Comparison of ENCODE assay signal across 19 mouse cellular contexts in the genomic region with DNA sequence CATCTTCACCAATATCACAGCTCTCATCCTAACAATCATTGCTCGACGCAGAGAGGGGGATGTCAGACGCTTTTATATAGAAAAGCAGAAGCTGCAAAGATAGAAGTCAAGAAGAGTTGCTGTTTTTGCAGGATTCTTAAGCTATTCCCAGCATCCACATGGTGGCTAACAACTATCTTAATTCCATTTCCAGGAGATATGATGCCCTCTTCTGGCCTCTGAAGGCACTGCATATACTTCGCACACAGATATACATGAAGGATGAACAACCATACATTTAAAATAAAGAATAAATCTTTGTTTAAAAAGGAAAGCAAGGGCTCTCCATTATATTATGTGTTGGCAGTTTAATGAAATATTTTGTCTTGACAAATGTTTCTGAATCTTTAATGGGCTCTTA.
A peak's percentile ranks its signal among the peaks of the same experiment; 100 is the strongest.
DNase-seq lines count a peak whose midpoint lies in the region; TF ChIP-seq lines count a peak whose summit lies in the region.
"Had no signal": no experiment of that assay in that cellular context is flagged by ENCODE, and none has a peak within 500 bp of the region (broad histone marks: within the 10 kb centered on the region; RNA-seq: fewer than 3 reads in every experiment).

No protein-coding gene starts in this region.

- H3K36me3 ChIP-seq in ES-E14 (ENCODE audit: control insufficient read depth, insufficient read depth, low read length, poor library complexity, severe bottlenecking): no peaks in the 10 kb centered on the region
- H3K36me3 ChIP-seq: embryonic facial prominence, embryonic 10.5 days; heart, embryonic 13.5 days; hindbrain, embryonic 12.5 days; intestine, embryonic 15.5 days had no signal

- in situ Hi-C loops in ES-E14 (cut with MboI; ENCODE audit: low sequenced_read_pairs in 2 of 2, unreplicated experiment in 2 of 2): no loop called here

- H3K27ac ChIP-seq in layer of hippocampus, adult 2 months: peak overlapping the region; percentile 43
- no peak overlapping the region for H3K27ac ChIP-seq in ES-E14 (ENCODE audit: insufficient read depth, low read depth, low read length, poor library complexity, severe bottlenecking)
- H3K27ac ChIP-seq: embryonic facial prominence, embryonic 10.5 days; forebrain, embryonic 13.5 days; heart, embryonic 13.5 days; hindbrain, embryonic 12.5 days; intestine, embryonic 15.5 days had no signal

- no peak for DNase-seq in layer of hippocampus, adult 2 months (ENCODE audit: low spot score in 2 of 2)
- DNase-seq in layer of hippocampus, adult 9-11 months: no peak
- DNase-seq in 416B (ENCODE audit: low read depth): peak; percentile 5
- DNase-seq in ES-E14 (ENCODE audit: low read depth, low spot score): peak; percentile 9
- DNase-seq in ZHBTc4 (ENCODE audit: low read depth, low spot score): peak; percentile 36
- no peak for DNase-seq in B cell, adult 2 months
- DNase-seq in cerebellum, postnatal 25 days: no peak
- DNase-seq: adrenal gland, postnatal 10 days; cerebellum, adult 11-12 months; cerebellum, adult 9-10 months; gastrocnemius, postnatal 36 days; heart, adult 11 months; heart, postnatal 36 days; kidney, adult 9 months had no signal

- no peaks in the 10 kb centered on the region for H3K9me3 ChIP-seq in ES-E14 (ENCODE audit: control insufficient read depth, insufficient read depth, low read depth, low read length)
- H3K9me3 ChIP-seq: embryonic facial prominence, embryonic 10.5 days; forebrain, embryonic 13.5 days; heart, embryonic 13.5 days; hindbrain, embryonic 12.5 days; intestine, embryonic 15.5 days had no signal

- no peak overlapping the region for H3K4me3 ChIP-seq in layer of hippocampus, adult 2 months
- no peak overlapping the region for H3K4me3 ChIP-seq in ES-E14 (ENCODE audit: insufficient read depth in 1 of 2, low read depth in 1 of 2, low read length in 2 of 2, poor library complexity in 1 of 2, severe bottlenecking in 1 of 2)
- H3K4me3 ChIP-seq: embryonic facial prominence, embryonic 10.5 days; forebrain, embryonic 13.5 days; heart, embryonic 13.5 days; hindbrain, embryonic 12.5 days; intestine, embryonic 15.5 days had no signal

- peak; percentile 49 for TF ChIP-seq CTCF in layer of hippocampus, adult 2 months (conservative IDR thresholded peaks at IDR 0.05)

- no peak overlapping the region for H3K9ac ChIP-seq in ES-E14 (ENCODE audit: insufficient read depth, low read depth, low read length, poor library complexity, severe bottlenecking)
- H3K9ac ChIP-seq: forebrain, embryonic 13.5 days; heart, embryonic 13.5 days; hindbrain, embryonic 12.5 days; intestine, embryonic 15.5 days had no signal

- H3K4me1 ChIP-seq in ES-E14 (ENCODE audit: control insufficient read depth in 2 of 2, insufficient read depth in 2 of 2, low read length in 2 of 2, poor library complexity in 1 of 2): peaks cover 0 to 2% of the 10 kb centered on the region in 2 experiments; a peak in 1 of 4 replicates
- H3K4me1 ChIP-seq: embryonic facial prominence, embryonic 10.5 days; forebrain, embryonic 13.5 days; heart, embryonic 13.5 days; hindbrain, embryonic 12.5 days; intestine, embryonic 15.5 days had no signal

TF ChIP-seq in ES-E14, 5 proteins besides CTCF, POLR2A, EP300 and RAD21:
- TF ChIP-seq ZC3H11A (IDR thresholded peaks at IDR 0.05; ENCODE audit: borderline replicate concordance, low read depth, low read length): no peak
- no peak for TF ChIP-seq HCFC1 (IDR thresholded peaks at IDR 0.05; ENCODE audit: borderline replicate concordance, insufficient read depth, low read length)
- TF ChIP-seq ZNF384 (IDR thresholded peaks at IDR 0.05; ENCODE audit: low read depth, low read length): no peak
- TF ChIP-seq CHD2 (IDR thresholded peaks at IDR 0.05; ENCODE audit: low read depth, low read length): no peak
- no peak for TF ChIP-seq MAFK (IDR thresholded peaks at IDR 0.05; ENCODE audit: insufficient read depth, low read depth, low read length)

Comparison
In these comparisons a context has a peak if more than half of its experiments do, and no peak if none do; other contexts are left out.
1. DNase-seq: peak in 416B (single experiment), ES-E14 (single experiment) and ZHBTc4 (single experiment); none in layer of hippocampus, adult 2 months (0 of 2), layer of hippocampus, adult 9-11 months (single experiment), B cell, adult 2 months (0 of 2) and cerebellum, postnatal 25 days (0 of 2).